Mouse (Mus musculus) CH12.LX (cell line): ENCODE data around the gene Ccdc24. TPM values are rescaled to one million over a fixed set of nuclear protein-coding genes. Genes with fewer than 3 reads are reported as not detected.

ENCODE experiments used
- DNase-seq: peaks from one replicate; pipeline ENCODE4 v3.0.0-alpha.2; 2013; ENCODE audit errors: extremely low read depth
- H3K27ac ChIP-seq: 2 replicates; pipeline ENCODE4 v1.5.1; 2012; ENCODE audit warnings: low read depth, mild to moderate bottlenecking, control low read depth, moderate library complexity; ENCODE audit not compliant: insufficient read depth
- H3K27me3 ChIP-seq: replicated peaks from 2 replicates; pipeline ENCODE3; 2012; ENCODE audit warnings: inconsistent platforms
- H3K36me3 ChIP-seq, 2 experiments: replicated peaks in 1 of 2; 2 replicates each; pipeline versions ENCODE3 to v1.6.1; 2012; ENCODE audit warnings: inconsistent platforms in 1 of 2, low read length in 1 of 2, mild to moderate bottlenecking in 1 of 2, mixed read lengths in 1 of 2, moderate library complexity in 1 of 2; ENCODE audit not compliant: control insufficient read depth in 1 of 2, insufficient read depth in 1 of 2
- H3K4me1 ChIP-seq, 2 experiments: 2 replicates each; pipeline ENCODE4 v1.6.1; 2012; ENCODE audit warnings: inconsistent platforms in 1 of 2, moderate library complexity in 1 of 2; ENCODE audit not compliant: insufficient read depth in 2 of 2, control insufficient read depth in 1 of 2
- H3K4me2 ChIP-seq: 2 replicates; pipeline ENCODE4 v1.6.1; 2012; ENCODE audit warnings: low read depth, mild to moderate bottlenecking, control low read depth; ENCODE audit not compliant: poor library complexity, insufficient read depth, severe bottlenecking
- H3K4me3 ChIP-seq, 3 experiments: fragments of 150-350 bp in 1 of 3; sonication (generic) in 1 of 3; replicated peaks in 1 of 3; 2 replicates each; pipeline versions ENCODE3 to v1.5.1; 2011 to 2012; ENCODE audit warnings: low read depth in 2 of 3, low read length in 2 of 3, mild to moderate bottlenecking in 2 of 3, moderate library complexity in 2 of 3, control low read depth in 1 of 3, improper control_type of control experiment in 1 of 3, inconsistent platforms in 1 of 3, mixed read lengths in 1 of 3; ENCODE audit not compliant: poor library complexity in 1 of 3
- H3K79me2 ChIP-seq: replicated peaks from 2 replicates; pipeline ENCODE4 v1.6.1; 2012; ENCODE audit warnings: mild to moderate bottlenecking, moderate library complexity; ENCODE audit not compliant: control insufficient read depth, poor library complexity, insufficient read depth, severe bottlenecking; ENCODE audit errors: extremely low read depth
- H3K9ac ChIP-seq: 2 replicates; pipeline ENCODE4 v1.6.1; 2012; ENCODE audit warnings: low read depth, mild to moderate bottlenecking, control low read depth, moderate library complexity; ENCODE audit not compliant: insufficient read depth
- H3K9me3 ChIP-seq: replicated peaks from 2 replicates; pipeline ENCODE3; 2012; ENCODE audit warnings: low read length, inconsistent platforms, mixed read lengths
- BHLHE40 ChIP-seq: IDR thresholded peaks from 2 replicates; pipeline ENCODE4 v1.6.1; 2011; ENCODE audit warnings: mild to moderate bottlenecking, low read depth, low read length, improper control_type of control experiment
- CHD1 ChIP-seq: IDR thresholded peaks from 2 replicates; pipeline ENCODE4 v1.6.1; 2012; ENCODE audit warnings: low read depth, low read length, improper control_type of control experiment, inconsistent platforms
- CTCF ChIP-seq, 2 experiments: IDR thresholded peaks in 1 of 2; conservative IDR thresholded peaks in 1 of 2; 2 replicates each; pipeline ENCODE4 v1.5.1; 2011 to 2012; ENCODE audit warnings: low read depth in 2 of 2, low read length in 2 of 2, improper control_type of control experiment in 1 of 2, inconsistent platforms in 1 of 2, mild to moderate bottlenecking in 1 of 2, moderate library complexity in 1 of 2
- E2F4 ChIP-seq: IDR thresholded peaks from 2 replicates; pipeline ENCODE4 v1.6.1; 2011; ENCODE audit warnings: low read depth, low read length, improper control_type of control experiment; ENCODE audit not compliant: insufficient replicate concordance
- GABPA ChIP-seq: IDR thresholded peaks from 2 replicates; pipeline ENCODE4 v1.6.1; 2012; ENCODE audit warnings: low read depth, low read length, improper control_type of control experiment, inconsistent platforms; ENCODE audit not compliant: insufficient replicate concordance
- IRF4 ChIP-seq: IDR thresholded peaks from 2 replicates; pipeline ENCODE4 v1.6.1; 2014; ENCODE audit warnings: low read depth, mild to moderate bottlenecking, inconsistent platforms, low read length, improper control_type of control experiment
- KAT2A ChIP-seq: IDR thresholded peaks from 2 replicates; pipeline ENCODE4 v1.6.1; 2012; ENCODE audit warnings: low read length, improper control_type of control experiment, inconsistent platforms; ENCODE audit not compliant: insufficient replicate concordance
- MAX ChIP-seq: IDR thresholded peaks from 2 replicates; pipeline ENCODE4 v1.6.1; 2011; ENCODE audit warnings: low read length, improper control_type of control experiment
- MAZ ChIP-seq: IDR thresholded peaks from 2 replicates; pipeline ENCODE4 v1.6.1; 2012; ENCODE audit warnings: low read depth, mild to moderate bottlenecking, inconsistent platforms, low read length, improper control_type of control experiment, moderate library complexity
- MXI1 ChIP-seq: IDR thresholded peaks from 2 replicates; pipeline ENCODE4 v1.6.1; 2011; ENCODE audit warnings: mild to moderate bottlenecking, low read depth, low read length, improper control_type of control experiment
- MYC ChIP-seq: IDR thresholded peaks from 2 replicates; pipeline ENCODE4 v1.6.1; 2011; ENCODE audit warnings: low read depth, mild to moderate bottlenecking, improper control_type of control experiment, low read length
- NELFE ChIP-seq: IDR thresholded peaks from 2 replicates; pipeline ENCODE4 v1.6.1; 2011; ENCODE audit warnings: low read depth, low read length, improper control_type of control experiment
- POLR2AphosphoS2 ChIP-seq: IDR thresholded peaks from 2 replicates; pipeline ENCODE4 v1.6.1; 2011; ENCODE audit warnings: low read depth, low read length, improper control_type of control experiment
- TBP ChIP-seq: conservative IDR thresholded peaks from 2 replicates; pipeline ENCODE4 v1.6.1; 2011; ENCODE audit warnings: low read depth, low read length, improper control_type of control experiment
- USF1 ChIP-seq: IDR thresholded peaks from 2 replicates; pipeline ENCODE4 v1.6.1; 2014; ENCODE audit warnings: low read depth, mild to moderate bottlenecking, inconsistent platforms, low read length, improper control_type of control experiment
- ZMIZ1 ChIP-seq: IDR thresholded peaks from 2 replicates; pipeline ENCODE4 v1.6.1; 2012; ENCODE audit warnings: low read depth, mild to moderate bottlenecking, inconsistent platforms, low read length, improper control_type of control experiment
- dilution Hi-C: fragments of 300-500 bp; cut with MboI; formaldehyde crosslinking; loops from 2 replicates; pipeline ENCODE4 v1.14.3; 2020; ENCODE audit warnings: low sequenced_read_pairs; ENCODE audit not compliant: extremely low pct_unique_long_range_greater_than_20kb, extremely low pct_ligation_motif_present
- in situ Hi-C: fragments of 300-500 bp; cut with MboI; formaldehyde crosslinking; loops from 3 replicates; pipeline ENCODE4 v1.14.3; 2019; ENCODE audit warnings: low sequenced_read_pairs, low pct_ligation_motif_present, low pct_unique_long_range_greater_than_20kb, mixed read lengths
- polyA plus RNA-seq: library from polyadenylated mRNA; unstranded; fragments of >175 nt; gene quantifications from 2 replicates; pipeline ENCODE4 v1.2.1, GENCODE M21; 2012; ENCODE audit warnings: low read depth; ENCODE audit not compliant: insufficient read length
- total RNA-seq, 2 experiments: library from RNA; depleted of rRNA; stranded (reverse); fragments of 300-350 nt in 1 of 2; fragments of >200 nt in 1 of 2; gene quantifications; 2 replicates each; pipeline ENCODE4 v1.2.3; 2012 to 2014

The Ccdc24 gene
- total and polyA plus RNA-seq, 3 experiments = 0.81 to 0.93 TPM; not detected in 1

- no peak overlapping the region for H3K4me3 ChIP-seq
- no peaks in the 10 kb centered on the region for H3K9me3 ChIP-seq
- H3K27ac ChIP-seq = no peak overlapping the region
- no peak overlapping the region for H3K9ac ChIP-seq
- H3K27me3 ChIP-seq = no peaks in the 10 kb centered on the region
- dilution Hi-C loops = no loop called here
- no peaks in the 10 kb centered on the region for H3K79me2 ChIP-seq
- H3K36me3 ChIP-seq = peaks cover 7 to 88% of the 10 kb centered on the region in 2 experiments
- 0 out of 4 replicates have a peak, but pooled peaks cover 0 to 4% of the 10 kb centered on the region in 2 experiments for H3K4me1 ChIP-seq
- DNase-seq = no peak
- in situ Hi-C loops = no loop called here
- TF ChIP-seq CHD1 (no peak), MXI1 (no peak), ZMIZ1 (no peak), MYC (no peak), BHLHE40 (no peak), GABPA (no peak), CTCF (conservative IDR thresholded peaks at IDR 0.05 in 1 of 2, IDR thresholded peaks at IDR 0.05 in 1 of 2; ENCODE audit: low read depth in 2 of 2, low read length in 2 of 2) (no peak)
- no peak overlapping the region for H3K4me2 ChIP-seq
These were observed 1.3 kb upstream of the Ccdc24 start for GRCm38 (mm10) chr4:117873615-117874014.

- Histone ChIP-seq H3K4me1 (0 out of 4 replicates have a peak, but pooled peaks cover 0 to 4% of the 10 kb centered on the region in 2 experiments), H3K27me3 (no peaks in the 10 kb centered on the region), H3K4me2 (no peak overlapping the region), H3K4me3 (no peak overlapping the region), H3K79me2 (no peaks in the 10 kb centered on the region), H3K27ac (no peak overlapping the region), H3K36me3 (peaks cover 18 to 90% of the 10 kb centered on the region in 2 experiments), H3K9ac (no peak overlapping the region)
- in situ Hi-C loops = no loop called here
- TF ChIP-seq NELFE (no peak), KAT2A (no peak), MAZ (no peak), MYC (no peak), MXI1 (no peak), TBP (no peak), USF1 (no peak), MAX (no peak), E2F4 (no peak), POLR2AphosphoS2 (no peak), IRF4 (no peak)
- TF ChIP-seq, all 38 proteins: peak for 0
- no peak for DNase-seq
- dilution Hi-C loops = no loop called here
- no peaks in the 10 kb centered on the region for H3K9me3 ChIP-seq
These were observed 570 bp downstream of the Ccdc24 start for GRCm38 (mm10) chr4:117871787-117872186.
